Mouse (Mus musculus) megakaryocyte, embryonic 14.5 days (primary cell): Measurements from ENCODE around the gene Auh.

Experiments
- FLI1 ChIP-seq: IDR thresholded peaks from 2 replicates; pipeline ENCODE4 v1.6.1; 2012; ENCODE audit warnings: low read length, inconsistent platforms, mixed read lengths
- GATA1 ChIP-seq: IDR thresholded peaks from 3 replicates; pipeline ENCODE4 v1.6.1; 2012; ENCODE audit warnings: mixed read lengths, low read length, inconsistent platforms, borderline replicate concordance

DNA sequence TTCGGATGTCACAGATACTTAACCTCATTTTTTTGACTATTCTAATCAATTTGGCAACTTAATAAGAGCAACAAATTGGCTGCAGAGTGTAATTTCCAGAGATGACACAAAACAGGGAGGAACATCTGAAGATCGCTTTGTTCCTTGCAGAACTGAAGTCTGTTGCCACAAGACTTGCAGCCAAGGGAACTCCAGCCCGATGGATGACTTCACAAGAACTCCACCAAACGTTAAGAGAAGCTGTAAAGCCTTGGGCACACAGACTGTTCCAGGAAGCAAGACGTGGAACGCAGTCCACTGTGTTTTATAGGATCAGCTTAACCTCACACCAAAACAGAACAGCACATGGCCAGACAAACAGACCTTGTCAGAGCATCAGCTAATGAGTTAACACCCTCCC lies 123.9 kb downstream of the Auh start:
- TF ChIP-seq GATA1 (no peak), FLI1 (no peak)
